Mouse (Mus musculus) bone marrow, adult 2 months (tissue): ENCODE measurements around the gene Epha6. TPM values are rescaled to one million over a fixed set of nuclear protein-coding genes. Genes with fewer than 3 reads are reported as not detected.

ENCODE experiments used
- H3K27ac ChIP-seq: fragments of 200-500 bp; 2 replicates; pipeline ENCODE4 v1.5.1; 2012; ENCODE audit warnings: low read depth, mild to moderate bottlenecking, control low read depth, inconsistent platforms, low read length; ENCODE audit not compliant: control insufficient read depth, poor library complexity, insufficient read depth
- H3K4me1 ChIP-seq: fragments of 200-500 bp; 2 replicates; pipeline ENCODE4 v1.6.1; 2011; ENCODE audit warnings: low read length; ENCODE audit not compliant: control insufficient read depth, insufficient read depth
- H3K4me3 ChIP-seq: fragments of 200-500 bp; replicated peaks from 2 replicates; pipeline ENCODE3; 2011; ENCODE audit warnings: mild to moderate bottlenecking, low read depth, low read length, control low read depth; ENCODE audit not compliant: control insufficient read depth
- CTCF ChIP-seq: fragments of 200-500 bp; IDR thresholded peaks from 2 replicates; pipeline ENCODE4 v1.5.1; 2011; ENCODE audit warnings: low read length, control low read depth; ENCODE audit not compliant: control insufficient read depth, insufficient read depth
- POLR2A ChIP-seq: fragments of 200-500 bp; IDR thresholded peaks from 2 replicates; pipeline ENCODE4 v1.6.1; 2011; ENCODE audit warnings: low read depth, mild to moderate bottlenecking, control low read depth, low read length, borderline replicate concordance; ENCODE audit not compliant: control insufficient read depth
- WGBS: fragments of 180-500 bp; shearing (Covaris S2); methylation state at CpG from one replicate; pipeline ENCODE4 v1.1.7; 2018; 5-methylcytosine and 5-hydroxymethylcytosine counted together
- polyA plus RNA-seq: library from polyadenylated mRNA; stranded (reverse); fragments of >200 nt; gene quantifications from 2 replicates; pipeline ENCODE4 v1.2.4, GENCODE M21; 2011; ENCODE audit warnings: low replicate concordance; ENCODE audit not compliant: missing spikeins, insufficient read depth, insufficient read length

The Epha6 gene
- polyA plus RNA-seq, 1 experiment: not detected

DNA sequence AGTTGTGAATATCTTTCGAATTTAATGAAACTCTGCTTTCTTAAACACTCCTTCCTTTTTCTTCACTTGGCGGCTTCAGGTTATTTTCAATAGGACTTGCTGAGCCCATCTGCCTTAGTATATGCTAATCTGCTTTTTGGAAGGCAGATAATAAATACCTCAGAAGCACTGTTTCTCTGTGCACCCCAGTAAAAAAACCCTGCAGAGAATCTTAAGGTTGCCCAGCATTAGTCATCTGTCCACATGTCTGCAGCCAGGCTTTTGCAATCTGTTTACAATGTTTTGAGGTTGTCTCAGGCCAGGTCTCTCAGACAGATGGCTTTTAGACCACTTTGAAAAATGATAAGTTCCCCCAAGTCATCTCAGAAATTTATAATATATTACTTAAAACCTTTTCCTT lies 649.6 kb downstream of the Epha6 start:
- no peak overlapping the region for H3K27ac ChIP-seq
- H3K4me1 ChIP-seq: no peaks in the 10 kb centered on the region
- no peak overlapping the region for H3K4me3 ChIP-seq
- 76% methylated on average over 2 of the region's 2 CpGs for WGBS
- TF ChIP-seq CTCF (no peak), POLR2A (no peak)

DNA sequence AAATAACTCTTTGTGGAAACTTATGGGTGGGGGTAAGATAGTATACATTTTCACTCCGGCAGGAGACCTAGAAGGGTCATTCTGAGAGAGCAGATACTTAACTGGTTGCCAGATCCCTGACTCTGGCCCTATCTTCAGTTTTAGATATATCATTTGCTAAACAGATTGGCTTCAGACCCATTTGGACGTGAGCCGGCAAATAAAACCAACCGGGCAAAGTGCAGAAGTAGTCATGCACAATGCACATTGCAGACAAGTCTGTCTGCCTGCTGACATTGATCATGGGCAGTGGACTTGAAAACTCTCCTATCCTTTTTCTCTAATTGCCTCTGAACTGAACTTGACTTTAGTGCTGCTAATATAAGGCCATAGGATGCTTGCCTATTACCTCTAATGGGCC lies 681.6 kb downstream of the Epha6 start:
- TF ChIP-seq CTCF: no peak
- Histone ChIP-seq H3K4me1 (no peaks in the 10 kb centered on the region), H3K4me3 (no peak overlapping the region), H3K27ac (no peak overlapping the region)
- 82% methylated on average over 4 of the region's 4 CpGs for WGBS

DNA sequence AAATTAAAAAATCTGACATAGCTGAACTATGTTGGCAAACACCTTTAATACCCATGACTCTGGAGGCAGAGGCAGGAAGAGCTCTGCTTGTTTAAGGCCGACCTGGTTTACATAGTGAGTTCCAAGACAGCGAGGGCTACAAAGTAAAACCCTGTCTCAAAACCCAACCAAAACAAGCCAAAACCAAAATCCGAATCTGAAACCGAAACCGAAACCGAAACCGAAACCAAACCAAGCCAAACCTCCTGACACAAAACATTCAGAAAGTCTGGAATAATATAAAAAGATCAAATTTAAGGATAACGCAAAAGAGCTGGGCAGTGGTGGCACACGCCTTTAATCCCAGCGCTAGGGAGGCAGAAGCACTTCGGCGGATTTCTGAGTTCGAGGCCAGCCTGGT lies 725.3 kb downstream of the Epha6 start:
- WGBS: 86% methylated on average over 13 of the region's 13 CpGs
- no peak overlapping the region for H3K27ac ChIP-seq
- H3K4me1 ChIP-seq: no peaks in the 10 kb centered on the region
- no peak overlapping the region for H3K4me3 ChIP-seq
- TF ChIP-seq CTCF (no peak), POLR2A (no peak)

GRCm38 (mm10) chr16:59871792-59872191 lies 733.5 kb downstream of the Epha6 start:
- Histone ChIP-seq H3K4me3 (no peak overlapping the region), H3K4me1 (no peaks in the 10 kb centered on the region), H3K27ac (no peak overlapping the region)
- TF ChIP-seq CTCF: no peak
- 80% methylated on average over 3 of the region's 3 CpGs for WGBS

DNA sequence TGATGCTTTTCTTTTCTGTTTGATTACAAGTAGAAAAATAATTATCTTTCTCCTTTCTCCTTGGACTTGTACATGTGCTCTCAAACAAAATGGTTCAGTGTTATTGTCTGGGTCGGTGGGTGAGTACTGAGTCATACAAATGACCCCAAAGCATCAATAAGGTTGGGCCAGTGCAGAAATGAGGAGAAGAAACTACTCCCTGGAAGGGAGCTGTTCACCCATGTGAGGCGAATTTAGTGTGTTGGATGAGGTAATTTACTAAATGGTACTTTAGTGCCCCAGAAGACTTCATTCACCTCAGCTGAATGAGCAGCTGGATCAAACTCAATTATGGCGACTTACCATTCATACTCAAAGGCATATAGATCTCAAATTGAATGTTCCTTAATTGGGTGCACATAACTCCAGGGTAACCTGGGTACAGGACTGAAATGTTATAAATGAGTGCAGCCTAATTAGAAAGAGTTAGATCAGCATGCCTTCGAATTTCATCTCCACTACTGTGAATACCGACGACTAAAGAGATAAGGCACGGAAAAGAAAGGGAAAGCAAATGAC lies 751.1 kb downstream of the Epha6 start:
- Histone ChIP-seq H3K27ac (no peak overlapping the region), H3K4me3 (no peak overlapping the region), H3K4me1 (no peaks in the 10 kb centered on the region)
- 76% methylated on average over 7 of the region's 7 CpGs for WGBS
- TF ChIP-seq POLR2A: no peak

- H3K4me1 ChIP-seq: no peaks in the 10 kb centered on the region
- WGBS: 64% methylated on average over 2 of the region's 2 CpGs
- TF ChIP-seq CTCF: no peak
- TF ChIP-seq POLR2A: no peak
- H3K4me3 ChIP-seq: no peak overlapping the region
- H3K27ac ChIP-seq: no peak overlapping the region
These were observed 752.6 kb downstream of the Epha6 start for GRCm38 (mm10) chr16:59852689-59853088.

GRCm38 (mm10) chr16:59846574-59846973 lies 758.8 kb downstream of the Epha6 start:
- H3K4me1 ChIP-seq: no peaks in the 10 kb centered on the region
- H3K27ac ChIP-seq: no peak overlapping the region
- WGBS: 14% methylated on average over 3 of the region's 3 CpGs
- no peak overlapping the region for H3K4me3 ChIP-seq
- no peak for TF ChIP-seq CTCF
- no peak for TF ChIP-seq POLR2A

- 81% methylated on average over 4 of the region's 4 CpGs for WGBS
- no peak overlapping the region for H3K27ac ChIP-seq
These were observed 768.6 kb downstream of the Epha6 start for GRCm38 (mm10) chr16:59836778-59837177.

DNA sequence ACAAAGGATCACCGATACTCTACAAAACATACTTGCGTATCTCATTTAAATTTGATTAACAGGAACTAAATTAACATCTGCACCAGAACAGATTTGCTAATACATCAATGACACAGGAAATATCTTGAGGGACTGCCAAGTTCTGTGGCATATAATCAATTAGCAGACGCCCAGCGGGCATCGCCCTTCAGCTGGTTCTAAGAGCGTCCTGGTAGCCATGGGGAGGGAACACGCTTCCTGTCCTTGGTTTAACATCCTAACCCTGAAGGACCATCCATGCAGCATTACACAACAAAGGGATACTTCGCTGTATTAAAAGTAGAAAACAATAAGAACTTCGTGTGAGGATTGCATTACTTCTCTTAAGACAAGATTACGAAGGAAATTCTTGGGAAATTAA lies 769.0 kb downstream of the Epha6 start:
- Histone ChIP-seq H3K4me1 (no peaks in the 10 kb centered on the region), H3K27ac (no peak overlapping the region), H3K4me3 (no peak overlapping the region)
- TF ChIP-seq CTCF (no peak), POLR2A (no peak)
- WGBS: 77% methylated on average over 10 of the region's 10 CpGs

More at GRCm38 (mm10) chr16:59836778-59837177, 768.6 kb downstream of the Epha6 start:
- Histone ChIP-seq H3K4me3 (no peak overlapping the region), H3K4me1 (no peaks in the 10 kb centered on the region)
- TF ChIP-seq CTCF: no peak
- TF ChIP-seq POLR2A: no peak
